Mouse (Mus musculus) bone marrow macrophage, adult 2 months (primary cell): ENCODE measurements around the gene Slc35e2. TPM values are rescaled to one million over a fixed set of nuclear protein-coding genes. Genes with fewer than 3 reads are reported as not detected.
A peak's percentile ranks its signal among the peaks of the same experiment; 100 is the strongest.

Experiments used
- H3K27ac ChIP-seq: 2 replicates; pipeline ENCODE4 v1.5.1; 2012; ENCODE audit warnings: low read depth, low read length; ENCODE audit not compliant: insufficient read depth
- H3K4me1 ChIP-seq: 2 replicates; pipeline ENCODE4 v1.6.1; 2012; ENCODE audit warnings: low read length; ENCODE audit not compliant: control insufficient read depth, insufficient read depth
- H3K4me3 ChIP-seq: 2 replicates; pipeline ENCODE4 v1.5.1; 2012; ENCODE audit warnings: mild to moderate bottlenecking, low read length, moderate library complexity; ENCODE audit not compliant: insufficient read depth
- CTCF ChIP-seq: IDR thresholded peaks from 2 replicates; pipeline ENCODE4 v1.5.1; 2012; ENCODE audit warnings: low read depth, mild to moderate bottlenecking, low read length, moderate library complexity
- POLR2A ChIP-seq: IDR thresholded peaks from 2 replicates; pipeline ENCODE4 v1.6.1; 2012; ENCODE audit warnings: mild to moderate bottlenecking, low read depth, low read length, borderline replicate concordance
- polyA plus RNA-seq: library from polyadenylated mRNA; stranded (reverse); fragments of >200 nt; gene quantifications from 2 replicates; pipeline ENCODE4 v1.2.4, GENCODE M21; 2012; ENCODE audit not compliant: missing spikeins, insufficient read depth, insufficient read length

Slc35e2 gene
- polyA plus RNA-seq, 1 experiment = 11.4 TPM

- TF ChIP-seq POLR2A (no peak), CTCF (no peak)
- Histone ChIP-seq H3K4me1 (peaks cover 5% of the 10 kb centered on the region; the same call in 1 of the 2 replicates), H3K4me3 (no peak overlapping the region), H3K27ac (no peak overlapping the region)
Measured at GRCm38 (mm10) chr4:155652283-155653085, 51.3 kb downstream of the Slc35e2 start.

- Histone ChIP-seq H3K4me3 (peak within 1 kb of the TSS; percentile 31), H3K4me1 (peaks cover 5% of the 10 kb centered on the region; the same call in 1 of the 2 replicates), H3K27ac (no peak within 1 kb of the TSS)
- TF ChIP-seq POLR2A (no peak), CTCF (no peak)
Measured at GRCm38 (mm10) chr4:155653086-155653450, 51.9 kb downstream of the Slc35e2 start, which contains the start of gene Mmp23. Mmp23 (minus strand) TSS chr4:155653384.

- no peak for TF ChIP-seq CTCF
- no peak for TF ChIP-seq POLR2A
- peaks cover 5% of the 10 kb centered on the region; the same call in 1 of the 2 replicates for H3K4me1 ChIP-seq
- H3K27ac ChIP-seq = no peak overlapping the region
- peak overlapping the region; percentile 31 for H3K4me3 ChIP-seq
Measured at GRCm38 (mm10) chr4:155653451-155654182, 52.4 kb downstream of the Slc35e2 start.

GRCm38 (mm10) chr4:155654183-155654455 is 52.9 kb downstream of the Slc35e2 start:
- H3K4me1 ChIP-seq = peaks cover 5% of the 10 kb centered on the region; the same call in 1 of the 2 replicates
- H3K4me3 ChIP-seq = peak overlapping the region; percentile 31; the same call in 1 of the 2 replicates
- H3K27ac ChIP-seq = no peak overlapping the region
- TF ChIP-seq CTCF = no peak
- TF ChIP-seq POLR2A = no peak

- TF ChIP-seq CTCF = no peak
- no peak for TF ChIP-seq POLR2A
- peak overlapping the region; percentile 50 for H3K4me3 ChIP-seq
- H3K27ac ChIP-seq = no peak overlapping the region
- H3K4me1 ChIP-seq = peaks cover 5% of the 10 kb centered on the region; the same call in 1 of the 2 replicates
Measured at GRCm38 (mm10) chr4:155654456-155655298, 53.5 kb downstream of the Slc35e2 start.

GRCm38 (mm10) chr4:155656214-155656751 is 55.1 kb downstream of the Slc35e2 start:
- H3K4me1 ChIP-seq = peaks cover 5% of the 10 kb centered on the region; the same call in 1 of the 2 replicates
- no peak for TF ChIP-seq CTCF
- TF ChIP-seq POLR2A = no peak
- no peak overlapping the region for H3K27ac ChIP-seq
- H3K4me3 ChIP-seq = no peak overlapping the region

- TF ChIP-seq POLR2A (no peak), CTCF (no peak)
- peaks cover 2% of the 10 kb centered on the region; the same call in 1 of the 2 replicates for H3K4me1 ChIP-seq
- no peak overlapping the region for H3K4me3 ChIP-seq
Measured at GRCm38 (mm10) chr4:155658961-155659360, 57.7 kb downstream of the Slc35e2 start.

GRCm38 (mm10) chr4:155660641-155661040 is 59.4 kb downstream of the Slc35e2 start:
- Histone ChIP-seq H3K4me3 (no peak overlapping the region), H3K27ac (no peak overlapping the region), H3K4me1 (no peaks in the 10 kb centered on the region)
- TF ChIP-seq CTCF (no peak), POLR2A (no peak)

More at GRCm38 (mm10) chr4:155658961-155659360, 57.7 kb downstream of the Slc35e2 start:
- H3K27ac ChIP-seq = no peak overlapping the region

- Histone ChIP-seq H3K4me3 (no peak overlapping the region), H3K27ac (peak overlapping the region; percentile 44), H3K4me1 (peaks cover 9% of the 10 kb centered on the region)
- TF ChIP-seq CTCF (no peak), POLR2A (no peak)
Measured at GRCm38 (mm10) chr4:155666903-155667302, 65.7 kb downstream of the Slc35e2 start.
